Mouse (Mus musculus) adrenal gland (tissue): ENCODE data around the gene A730009L09Rik.

Source experiments
- intact Hi-C: fragments of 180-260 bp; cut with DNase I; formaldehyde crosslinking; loops from one replicate; pipeline ENCODE4 v1.15.1; 2025

Gene A730009L09Rik

DNA sequence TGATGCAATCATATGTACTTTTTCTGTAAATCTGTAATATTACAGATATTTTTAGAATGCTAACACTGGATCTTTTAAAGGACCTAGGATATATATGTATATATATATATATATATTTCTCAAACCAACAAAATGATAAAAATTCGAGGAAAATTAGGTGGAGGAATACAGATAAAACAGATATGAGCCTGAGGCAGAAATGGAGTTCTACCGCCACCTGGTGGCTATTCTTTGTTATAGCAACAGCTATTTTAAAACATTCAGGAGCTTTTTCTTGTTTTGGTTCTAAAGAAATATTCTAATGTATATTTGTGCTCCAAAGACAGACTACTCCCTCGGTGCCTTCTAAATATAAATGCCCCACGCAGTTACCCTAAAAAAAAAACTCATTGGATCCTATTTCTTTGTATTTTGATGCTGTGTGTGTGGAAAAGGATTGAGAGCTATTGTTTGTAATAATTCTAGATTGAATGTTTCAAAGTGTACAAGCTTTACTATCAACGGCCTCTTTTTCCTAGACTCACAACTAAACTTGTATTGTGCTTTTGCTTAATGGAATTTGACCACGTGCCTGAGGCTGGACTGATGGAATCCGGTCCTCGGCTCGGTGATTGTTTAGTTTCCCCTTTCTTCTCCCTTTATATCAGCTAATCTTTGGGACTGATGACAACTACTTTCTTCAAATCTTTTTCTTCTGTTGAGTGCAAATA is 44.8 kb downstream of the A730009L09Rik start:
- intact Hi-C loops, result loop anchor here (2.0 kb wide), 1 partner anchor 33 kb away; no protein-coding TSS in a partner anchor

DNA sequence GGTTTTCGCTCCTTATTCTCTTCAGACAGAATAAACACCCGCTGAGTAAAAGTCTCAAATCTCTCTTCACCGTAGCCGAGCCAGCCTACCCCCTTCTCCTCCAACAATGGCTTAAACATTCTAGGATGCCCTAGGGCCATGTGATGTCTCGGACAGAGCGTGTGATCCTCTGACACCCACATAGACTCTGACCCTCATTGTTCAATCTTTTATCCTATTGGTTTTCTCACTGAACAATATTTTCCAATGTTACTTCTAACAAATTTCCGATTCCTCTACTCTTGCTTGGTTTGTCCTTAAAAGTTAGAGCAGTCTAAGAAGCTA is 45.3 kb downstream of the A730009L09Rik start:
- intact Hi-C loops, result loop anchor here (2.0 kb wide), 1 partner anchor 33 kb away; no protein-coding TSS in a partner anchor
